Mouse (Mus musculus): ENCODE results near the gene Zfp683.

The Zfp683 gene

GRCm38 (mm10) chr4:134052560-134052959 lies 1.1 kb upstream of the Zfp683 start:
- DNase-seq: peak; percentile 46

DNA sequence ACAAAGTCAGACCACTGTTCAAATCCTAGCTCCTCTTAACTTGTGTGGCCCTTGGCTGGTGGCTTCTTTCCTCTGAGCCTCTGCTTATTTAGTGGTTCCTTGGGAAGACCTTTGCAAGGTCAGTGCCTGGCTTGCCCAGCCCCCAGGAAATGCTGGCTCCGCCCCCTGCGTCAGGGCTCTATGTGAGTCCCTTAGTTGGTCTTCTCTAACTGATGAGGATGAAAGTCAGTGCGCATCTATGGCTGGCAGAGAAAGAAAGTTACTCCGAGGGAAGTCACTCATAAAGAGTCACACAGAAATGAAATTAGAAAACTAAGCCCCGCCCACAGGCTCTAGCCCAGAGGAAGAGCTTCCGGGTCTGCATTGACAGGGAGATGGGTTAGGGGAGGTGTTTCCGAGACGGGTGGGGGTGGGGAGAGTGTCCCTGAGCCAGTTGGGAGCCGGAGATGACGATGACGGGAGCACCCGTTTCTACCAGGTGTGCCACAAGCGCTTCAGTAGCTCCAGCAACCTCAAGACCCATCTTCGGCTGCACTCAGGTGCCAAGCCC lies 4.6 kb downstream of the Zfp683 start:
- DNase-seq: peak; percentile 60

DNA sequence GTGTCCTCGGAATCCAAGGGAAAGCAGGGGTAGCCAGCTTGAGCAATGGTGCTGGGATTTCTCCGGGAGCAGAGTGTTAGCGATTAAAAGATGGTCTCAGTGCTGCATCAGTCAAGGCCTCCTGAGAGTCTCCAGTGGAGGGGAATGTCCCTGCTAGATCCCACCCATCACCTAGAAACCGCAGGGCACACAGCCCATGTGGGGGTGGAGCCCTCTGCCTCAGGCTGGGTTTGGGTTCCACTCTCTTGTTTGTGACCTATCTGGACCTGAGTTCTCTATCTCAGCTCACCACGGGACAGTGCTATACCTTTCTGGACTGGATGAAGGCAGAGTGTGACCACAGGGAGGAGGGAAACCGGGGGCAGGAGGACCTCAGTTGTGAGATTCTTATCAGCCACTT lies 5.3 kb downstream of the Zfp683 start:
- DNase-seq: no peak

GRCm38 (mm10) chr4:134060135-134060865 lies 6.7 kb downstream of the Zfp683 start, which contains the start of gene Crybg2:
TSS of gene Crybg2 (plus strand) at chr4:134060815.
- no peak for DNase-seq

- DNase-seq: peak; percentile 81
Measured at GRCm38 (mm10) chr4:134061166-134061830, 7.7 kb downstream of the Zfp683 start.

GRCm38 (mm10) chr4:134061944-134062446 lies 8.4 kb downstream of the Zfp683 start:
- DNase-seq: peak; percentile 69

- DNase-seq: no peak
Measured at GRCm38 (mm10) chr4:134062561-134062960, 8.9 kb downstream of the Zfp683 start.

GRCm38 (mm10) chr4:134065431-134066004 lies 11.9 kb downstream of the Zfp683 start:
- no peak for DNase-seq

DNA sequence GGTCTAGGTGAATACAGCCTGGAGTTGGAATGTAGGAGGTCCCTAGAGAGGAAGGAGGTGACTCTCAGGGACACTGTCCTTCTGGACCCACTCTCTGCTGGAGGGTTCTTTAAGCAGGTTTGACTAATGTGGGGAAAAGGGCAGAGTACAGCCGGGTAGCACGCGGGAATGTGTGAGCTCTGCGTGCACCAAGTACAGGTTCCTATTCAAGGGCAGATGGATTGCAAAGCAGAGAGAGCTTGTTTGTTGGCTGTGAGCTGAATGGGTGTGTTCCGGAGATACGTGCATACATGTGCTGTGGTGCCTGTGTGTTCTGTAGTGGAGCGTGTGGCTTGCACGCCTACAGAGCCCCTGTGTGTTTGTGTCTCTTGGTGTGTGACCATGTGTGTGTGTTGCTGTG lies 13.7 kb downstream of the Zfp683 start:
- no peak for DNase-seq

GRCm38 (mm10) chr4:134067833-134068544 lies 14.4 kb downstream of the Zfp683 start:
- DNase-seq: no peak

DNA sequence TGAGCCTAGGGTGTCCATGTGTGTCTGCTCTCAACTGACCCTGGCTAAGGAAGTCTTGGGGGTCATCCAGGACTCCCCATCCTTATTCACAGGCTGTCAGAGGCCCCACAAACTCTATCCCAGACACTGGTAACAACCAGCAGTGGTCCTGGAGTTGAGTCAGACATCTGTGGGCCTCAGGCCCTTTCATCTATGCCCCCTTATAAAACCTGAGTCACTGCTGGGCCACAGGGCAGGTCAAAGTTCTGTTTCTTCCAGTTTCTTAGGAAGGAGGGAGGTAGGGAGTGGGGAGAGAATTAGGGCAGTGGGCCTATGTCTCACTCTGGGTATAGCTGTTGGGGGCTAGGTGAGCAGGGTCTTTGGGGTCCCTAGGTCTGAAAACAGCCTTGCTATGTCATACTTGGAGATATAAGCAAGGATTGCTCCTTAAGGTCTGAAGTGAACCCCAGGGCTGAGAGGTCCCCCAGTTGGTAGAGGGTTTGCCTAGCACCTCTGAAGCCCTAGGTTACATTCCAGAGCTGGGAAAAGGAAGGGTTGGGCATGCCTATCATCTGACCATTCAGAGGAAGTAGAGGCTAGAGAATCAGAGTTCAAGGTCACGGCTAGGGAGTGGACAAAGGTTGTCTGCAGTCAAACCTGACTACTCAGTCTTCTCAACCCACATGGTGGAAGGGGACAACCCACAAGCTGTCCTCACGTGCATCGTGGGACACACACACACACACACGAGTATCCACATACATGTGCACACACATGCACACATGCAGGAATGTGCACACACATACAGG lies 15.3 kb downstream of the Zfp683 start:
- DNase-seq: no peak

DNA sequence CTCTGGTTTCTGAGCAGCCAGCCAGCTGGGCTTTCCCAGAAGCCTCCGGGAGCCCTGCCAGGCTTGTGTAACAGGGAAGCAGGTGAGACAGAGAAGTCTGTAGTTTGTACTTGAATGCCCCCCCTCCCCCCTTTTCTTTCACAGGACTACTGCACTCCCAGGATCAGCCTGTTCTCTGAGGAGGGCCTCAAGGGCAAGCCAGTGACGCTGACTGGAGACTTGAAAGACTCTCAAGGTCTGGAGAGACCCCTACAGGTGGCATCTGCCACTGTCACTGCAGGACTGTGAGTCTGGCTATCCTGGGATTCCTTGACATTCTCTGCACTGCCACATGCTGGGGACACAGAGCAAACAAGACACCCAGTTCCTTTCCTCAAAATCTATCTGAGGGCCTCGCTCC lies 25.1 kb downstream of the Zfp683 start:
- peak; percentile 76 for DNase-seq

DNA sequence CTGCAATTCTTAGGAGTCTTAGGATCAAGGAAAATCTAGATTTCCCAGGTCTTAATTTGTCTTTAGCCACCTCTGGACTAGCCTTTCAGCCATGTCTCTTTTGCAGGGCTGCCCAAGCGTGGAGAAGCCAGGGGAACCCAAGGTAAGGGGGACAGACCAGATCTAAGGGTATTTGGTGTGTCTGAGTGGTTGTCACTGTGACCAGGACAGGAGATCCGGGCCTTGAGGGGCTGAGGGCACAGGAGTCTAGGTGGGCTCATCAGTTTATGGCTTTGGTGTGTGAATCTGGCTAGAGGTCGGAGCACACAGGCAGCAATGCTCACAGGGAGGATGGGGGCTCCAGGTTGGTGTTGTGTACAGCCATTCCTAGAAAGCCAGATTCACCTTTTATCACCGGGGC lies 27.0 kb downstream of the Zfp683 start:
- DNase-seq: no peak

GRCm38 (mm10) chr4:134081730-134082386 lies 28.2 kb downstream of the Zfp683 start:
- peak; percentile 90 for DNase-seq

GRCm38 (mm10) chr4:134082460-134082859 lies 28.8 kb downstream of the Zfp683 start:
- no peak for DNase-seq

DNA sequence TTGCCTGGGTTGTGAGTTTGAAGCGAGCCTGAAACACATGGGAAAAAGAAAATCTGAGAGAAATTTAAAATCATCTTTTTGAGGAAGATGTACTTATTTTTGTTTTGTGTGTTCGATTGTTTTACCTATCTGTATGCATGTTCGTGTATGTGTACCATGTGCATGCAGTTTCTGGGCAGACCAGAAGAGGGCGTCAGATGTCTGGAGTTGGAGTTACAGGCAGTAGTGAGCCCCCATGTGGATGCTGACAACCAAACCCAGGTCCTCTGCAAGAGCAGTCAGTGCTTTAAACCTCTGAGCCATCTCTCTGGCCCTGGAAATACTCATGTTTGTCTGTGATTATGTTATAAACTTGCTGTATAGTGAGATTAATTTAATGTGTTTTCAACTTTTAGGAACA lies 31.4 kb downstream of the Zfp683 start:
- no peak for DNase-seq

- peak; percentile 66 for DNase-seq
Measured at GRCm38 (mm10) chr4:134087412-134087811, 33.8 kb downstream of the Zfp683 start.

GRCm38 (mm10) chr4:134089029-134089428 lies 35.4 kb downstream of the Zfp683 start:
- DNase-seq: no peak

DNA sequence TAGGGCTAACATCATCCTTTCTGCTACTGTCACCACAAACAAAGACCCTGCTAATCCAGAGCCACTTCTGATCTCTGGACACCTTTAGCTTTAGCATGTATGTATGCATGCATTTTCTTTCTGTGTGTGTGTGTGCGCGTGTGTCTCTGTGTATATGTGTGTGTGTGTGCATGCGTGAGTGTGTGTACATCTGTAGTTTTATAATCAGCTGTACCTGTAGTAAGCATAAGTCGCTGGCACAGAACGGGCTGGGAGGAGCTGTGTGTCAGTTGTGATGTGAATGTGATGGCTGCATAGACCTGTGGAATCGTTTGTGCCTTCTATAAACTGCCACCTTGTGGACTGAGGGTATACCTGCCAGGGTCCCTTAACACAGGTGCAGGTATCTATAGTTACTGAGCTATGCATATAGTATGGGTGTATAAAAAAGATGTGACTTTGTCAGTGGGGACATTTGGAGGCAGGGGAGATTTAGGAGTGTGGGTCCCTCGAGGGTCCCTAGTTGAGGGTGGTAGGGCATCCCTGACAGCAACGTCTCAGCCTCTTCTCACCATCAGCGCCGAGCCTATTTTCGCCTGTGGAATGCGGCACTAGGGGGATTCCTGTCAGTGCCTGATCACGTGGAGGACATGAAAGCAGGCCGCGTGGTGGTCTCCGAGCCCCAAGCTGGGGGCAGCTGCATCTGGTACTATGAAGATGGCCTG lies 37.0 kb downstream of the Zfp683 start:
- DNase-seq: no peak

DNA sequence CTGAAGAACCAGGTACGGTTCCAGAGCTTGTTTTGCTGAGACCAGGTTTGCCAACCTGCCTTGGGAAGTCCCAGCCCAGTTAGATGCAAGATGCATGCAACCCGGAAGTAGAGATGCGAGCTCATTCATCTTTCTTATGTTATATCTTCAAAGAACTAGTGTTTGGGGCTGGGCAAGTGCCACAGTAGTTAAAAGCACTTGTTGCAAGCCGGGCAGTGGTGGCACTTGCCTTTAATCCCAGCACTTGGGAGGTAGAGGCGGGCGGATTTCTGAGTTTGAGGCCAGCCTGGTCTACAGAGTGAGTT lies 37.5 kb downstream of the Zfp683 start:
- DNase-seq: no peak
